Mouse (Mus musculus): ENCODE results near the gene Inpp5d.

Inpp5d gene

DNA sequence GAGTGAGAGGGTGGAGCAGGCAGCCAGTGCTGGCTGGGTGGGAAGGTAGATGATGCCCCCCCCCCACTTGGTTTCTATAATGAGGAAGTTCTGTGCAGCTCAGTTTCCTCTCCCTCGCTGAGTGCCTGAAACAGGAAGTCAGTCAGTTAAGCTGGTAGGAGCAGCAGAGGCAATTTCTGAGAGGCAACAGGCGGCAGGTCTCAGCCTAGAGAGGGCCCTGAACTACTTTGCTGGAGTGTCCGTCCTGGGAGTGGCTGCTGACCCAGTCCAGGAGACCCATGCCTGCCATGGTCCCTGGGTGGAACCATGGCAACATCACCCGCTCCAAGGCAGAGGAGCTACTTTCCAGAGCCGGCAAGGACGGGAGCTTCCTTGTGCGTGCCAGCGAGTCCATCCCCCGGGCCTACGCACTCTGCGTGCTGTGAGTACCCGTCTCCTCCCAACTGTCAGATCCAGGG, at the start of gene Inpp5d:
TSS of gene Inpp5d (plus strand) at position 102 of the 458 bp plus-strand sequence.
- peak; percentile 88 for DNase-seq (ENCODE audit: low read depth)

DNA sequence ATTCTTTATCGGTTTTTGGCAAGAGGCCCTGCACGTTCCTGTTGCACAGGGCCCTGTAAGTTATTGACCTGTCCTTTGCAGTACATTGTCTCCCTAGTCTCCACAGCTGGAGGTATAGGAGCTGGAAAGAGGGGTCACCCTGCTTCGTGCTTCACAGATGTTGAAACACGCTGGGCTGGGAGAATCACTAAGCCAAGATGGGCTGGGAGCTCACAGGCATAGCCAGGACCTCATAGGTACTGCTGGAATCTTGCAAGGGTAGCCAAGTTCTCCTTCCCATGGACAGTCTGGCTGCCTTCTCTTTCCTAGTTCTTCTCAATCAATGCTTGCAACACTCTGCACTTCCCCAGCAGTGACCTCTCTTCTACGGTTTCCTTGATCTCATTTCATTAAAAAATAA, 46.9 kb upstream of the Inpp5d start:
- no peak for DNase-seq (ENCODE audit: low read depth)

DNA sequence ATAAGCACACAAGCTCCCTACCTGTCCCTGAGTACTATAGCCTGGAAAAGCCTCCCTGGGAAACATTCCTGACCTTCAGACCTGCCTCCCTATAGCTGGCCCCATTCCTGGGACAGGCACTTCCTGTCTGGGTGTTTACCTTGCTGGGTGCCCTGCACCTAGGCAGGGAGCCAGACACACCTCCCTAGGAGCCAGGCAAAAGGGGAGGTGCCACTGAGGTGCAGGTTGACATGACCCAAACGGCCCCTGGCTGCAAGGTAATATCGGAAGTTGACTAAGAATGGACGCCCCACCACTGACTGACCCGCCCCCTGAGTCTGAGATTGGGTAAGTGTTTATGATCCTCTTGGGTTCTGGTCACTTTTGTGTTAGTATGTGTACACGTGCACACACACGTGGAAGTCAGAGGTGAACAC, 46.3 kb upstream of the Inpp5d start, which contains the start of gene Ngef:
TSS of gene Ngef (minus strand) at position 71 of the 416 bp plus-strand sequence.
- no peak for DNase-seq (ENCODE audit: low read depth)

DNA sequence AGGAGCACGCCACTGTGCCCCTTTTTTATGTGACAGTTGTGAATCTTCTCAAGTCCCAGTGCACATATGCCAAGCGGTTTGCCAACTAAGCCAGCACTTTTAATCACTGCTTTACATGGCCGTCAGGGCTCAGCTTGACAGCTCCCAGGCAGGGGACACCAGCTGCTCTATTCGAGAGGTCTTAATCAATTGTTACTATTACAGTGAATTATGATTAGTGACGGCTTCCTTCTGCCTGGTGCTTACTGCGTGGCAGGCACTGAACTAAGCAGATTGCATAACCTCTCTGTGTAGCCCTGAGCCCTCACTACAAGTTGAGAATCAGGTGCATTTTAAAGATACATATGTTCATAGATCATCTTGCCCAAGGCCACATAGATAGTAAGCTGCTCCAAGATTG, 45.8 kb upstream of the Inpp5d start:
- no peak for DNase-seq (ENCODE audit: low read depth)

DNA sequence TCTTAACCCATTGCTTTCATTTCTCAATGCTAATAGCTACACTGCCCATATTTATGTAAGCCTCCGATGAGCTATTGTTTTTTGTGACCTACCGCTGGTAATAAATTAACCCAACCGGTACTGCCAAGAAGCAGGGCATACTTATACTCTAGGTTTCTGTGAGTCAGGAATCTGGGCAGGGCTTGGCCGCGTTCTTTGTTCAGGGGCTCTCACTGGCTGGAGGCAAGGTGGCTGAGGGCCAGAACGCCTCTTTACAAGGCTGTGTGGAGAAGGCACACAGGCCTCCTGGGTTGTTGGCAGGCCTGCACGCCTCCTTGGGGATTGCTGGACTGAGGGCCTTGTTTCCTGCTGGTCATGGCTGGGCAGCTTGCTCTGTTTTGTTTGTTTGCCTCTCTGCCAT, 45.3 kb upstream of the Inpp5d start:
- no peak for DNase-seq (ENCODE audit: low read depth)

DNA sequence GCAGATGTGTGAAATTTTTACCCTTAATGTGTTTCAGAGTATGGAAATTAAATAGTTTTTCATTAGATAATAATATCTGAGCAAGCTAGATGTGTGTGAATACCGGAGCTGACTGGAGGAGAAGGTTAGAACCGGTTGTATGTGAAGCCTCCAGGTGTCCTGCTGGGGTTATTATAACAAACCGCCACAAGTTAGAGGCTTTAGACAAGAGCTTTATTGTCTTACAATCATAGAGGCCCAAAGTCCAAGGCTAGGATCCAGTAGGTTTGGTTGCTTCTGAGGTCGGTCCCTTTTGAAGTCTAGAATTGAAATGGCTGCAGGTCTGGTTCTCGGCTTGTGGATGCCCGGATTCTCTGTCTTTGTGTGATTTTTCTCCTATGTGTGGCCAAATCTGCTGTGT, 41.1 kb upstream of the Inpp5d start:
- no peak for DNase-seq (ENCODE audit: low read depth)

DNA sequence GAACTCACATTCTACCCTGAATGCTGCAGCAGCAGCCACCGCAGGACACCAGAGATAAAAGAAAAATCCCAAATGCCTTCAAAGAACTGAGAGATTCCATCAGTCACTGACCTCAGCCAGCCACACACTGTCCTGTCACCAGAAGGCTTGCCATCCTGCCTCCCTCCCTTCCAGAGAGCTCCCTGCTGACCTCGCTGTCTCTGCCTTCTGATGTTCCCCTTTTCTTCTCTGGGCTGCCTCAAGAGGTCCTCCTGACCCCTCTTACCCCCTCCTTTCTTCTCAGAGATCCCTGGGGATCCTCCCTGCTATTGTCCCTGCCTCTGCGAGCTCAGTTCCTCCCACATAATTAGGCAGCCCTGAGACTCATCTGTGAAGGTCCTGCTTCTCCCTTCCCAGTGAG, 39.3 kb upstream of the Inpp5d start:
- no peak for DNase-seq (ENCODE audit: low read depth)

DNA sequence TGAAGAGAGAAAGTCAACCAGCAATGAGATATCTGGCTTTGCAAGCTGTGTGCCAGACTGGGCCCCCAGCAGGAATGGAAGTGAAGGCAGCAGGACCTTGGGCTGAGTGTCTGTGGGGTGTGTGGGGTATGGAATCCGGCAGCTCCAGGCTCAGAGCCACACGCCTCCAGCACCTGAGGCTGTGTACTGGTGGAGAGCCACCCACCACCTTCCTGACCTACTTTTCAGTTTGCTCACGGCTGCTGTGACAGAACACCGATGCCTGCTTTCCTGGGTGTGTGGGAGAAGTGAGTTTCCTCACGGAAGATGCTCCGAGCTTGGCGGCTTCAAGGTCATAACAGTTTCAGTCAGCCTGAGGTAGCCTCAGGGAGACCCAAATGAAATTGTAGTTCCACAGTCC, 30.9 kb upstream of the Inpp5d start:
- DNase-seq (ENCODE audit: low read depth) = no peak

DNA sequence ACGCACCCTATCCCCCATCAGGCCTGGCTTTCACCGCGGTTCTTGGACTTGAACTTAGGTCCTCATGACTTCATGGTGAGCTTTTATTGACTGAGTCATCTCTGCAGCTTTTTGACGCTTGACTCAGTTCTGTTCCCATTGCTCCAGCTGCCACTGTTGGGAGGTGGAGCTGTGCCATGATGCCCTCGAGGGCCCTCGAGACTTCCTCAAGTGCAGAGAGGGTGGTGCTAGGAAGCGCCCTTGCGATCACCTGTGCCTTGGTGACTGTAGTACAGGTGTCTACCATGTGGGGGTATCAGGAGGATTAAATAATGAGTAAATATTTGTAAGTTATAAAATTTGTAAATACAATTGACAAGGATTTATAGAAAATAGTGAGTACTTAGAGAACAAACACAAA, 30.1 kb upstream of the Inpp5d start:
- no peak for DNase-seq (ENCODE audit: low read depth)

DNA sequence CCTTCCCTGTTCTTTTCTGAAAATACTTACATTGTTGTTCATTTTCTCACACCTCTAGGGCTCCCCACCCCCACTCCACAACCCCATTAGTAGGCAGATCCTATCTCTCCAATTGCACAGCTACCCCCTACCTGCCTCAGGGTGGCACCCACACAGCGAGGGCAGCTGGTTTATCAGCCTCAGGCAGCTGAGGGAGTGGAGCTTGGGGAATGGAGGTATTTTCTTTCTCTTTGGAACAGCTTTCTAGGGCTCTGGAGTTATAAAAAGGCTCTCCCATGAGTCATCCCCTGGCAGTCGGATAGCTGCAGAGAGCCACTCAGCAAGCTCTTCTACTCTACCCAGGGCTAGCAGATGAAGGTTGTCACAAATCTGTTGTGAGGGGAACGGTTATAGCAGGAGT, 25.9 kb upstream of the Inpp5d start:
- no peak for DNase-seq (ENCODE audit: low read depth)

DNA sequence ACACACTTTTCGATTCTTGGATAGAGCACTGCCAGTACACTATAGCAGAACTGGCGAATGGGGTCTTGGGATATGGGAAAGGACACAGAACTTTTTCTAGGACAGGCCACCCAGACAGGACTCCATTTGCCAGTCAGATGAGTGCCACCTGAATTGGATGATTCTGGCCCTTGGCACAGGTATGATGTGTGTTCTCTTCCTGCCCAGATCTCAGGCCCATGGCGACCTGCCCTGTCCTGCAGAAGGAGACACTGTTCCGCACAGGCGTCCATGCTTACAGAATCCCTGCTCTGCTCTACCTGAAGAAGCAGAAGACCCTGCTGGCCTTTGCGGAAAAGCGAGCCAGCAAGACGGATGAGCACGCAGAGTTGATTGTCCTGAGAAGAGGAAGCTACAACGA, 25.4 kb upstream of the Inpp5d start:
- DNase-seq (ENCODE audit: low read depth) = no peak

DNA sequence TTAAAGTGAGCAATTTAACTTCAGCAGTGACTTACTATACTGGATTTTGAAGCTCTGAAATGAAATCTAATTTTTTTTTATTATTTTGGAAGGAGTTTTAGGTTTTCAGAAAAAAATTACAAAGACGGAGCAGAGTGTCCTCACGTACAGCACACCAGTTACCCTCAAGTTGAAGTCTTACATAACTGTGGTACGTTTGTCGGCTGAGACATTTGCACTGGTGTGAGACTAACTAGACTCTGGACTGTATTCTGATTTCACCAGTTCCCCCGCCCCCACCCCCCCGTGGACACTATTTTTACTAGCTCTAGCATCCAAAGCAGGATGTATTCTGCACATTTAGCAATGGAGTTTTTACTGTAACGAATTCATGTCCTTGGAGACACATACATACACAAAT, 19.6 kb upstream of the Inpp5d start:
- no peak for DNase-seq (ENCODE audit: low read depth)

DNA sequence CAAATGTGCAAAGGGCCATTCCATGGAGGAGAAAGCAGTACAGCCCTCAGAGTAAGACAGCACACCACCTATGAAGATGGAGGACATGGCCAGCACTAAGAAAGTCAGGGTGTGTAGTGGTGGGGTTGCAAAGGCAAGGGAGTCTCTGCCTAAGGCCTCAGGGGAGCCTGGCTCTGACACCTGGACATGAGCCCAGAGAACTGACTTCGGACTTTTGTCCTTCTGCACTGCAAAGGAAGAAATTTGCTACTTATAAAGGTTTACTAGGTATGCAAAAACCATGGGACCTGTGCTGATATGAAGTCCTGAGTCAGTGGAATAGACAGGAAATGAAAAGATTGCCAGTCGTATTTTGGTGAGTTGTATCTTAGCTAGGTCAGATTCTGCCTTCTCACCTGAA, 18.3 kb upstream of the Inpp5d start:
- DNase-seq (ENCODE audit: low read depth) = no peak

DNA sequence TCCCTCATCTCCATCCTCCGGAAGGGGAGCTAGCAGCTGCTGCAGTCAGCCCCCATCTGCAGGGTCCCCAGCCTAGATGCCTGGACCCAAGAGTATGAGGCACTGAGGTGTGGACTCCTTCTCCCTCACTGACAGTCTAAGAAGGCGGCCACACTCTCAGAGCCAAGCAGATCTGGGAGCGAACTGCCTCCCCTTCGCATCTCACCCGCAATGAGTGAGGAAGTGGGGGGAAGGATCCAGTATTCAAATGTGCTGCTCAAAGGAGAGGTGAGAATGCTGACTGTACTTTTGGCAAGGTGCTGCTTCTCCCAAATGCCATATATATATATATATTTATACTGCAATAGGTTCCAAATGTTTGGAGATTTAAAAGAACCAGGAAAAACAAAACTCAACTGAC, 16.7 kb upstream of the Inpp5d start:
- DNase-seq (ENCODE audit: low read depth) = no peak

DNA sequence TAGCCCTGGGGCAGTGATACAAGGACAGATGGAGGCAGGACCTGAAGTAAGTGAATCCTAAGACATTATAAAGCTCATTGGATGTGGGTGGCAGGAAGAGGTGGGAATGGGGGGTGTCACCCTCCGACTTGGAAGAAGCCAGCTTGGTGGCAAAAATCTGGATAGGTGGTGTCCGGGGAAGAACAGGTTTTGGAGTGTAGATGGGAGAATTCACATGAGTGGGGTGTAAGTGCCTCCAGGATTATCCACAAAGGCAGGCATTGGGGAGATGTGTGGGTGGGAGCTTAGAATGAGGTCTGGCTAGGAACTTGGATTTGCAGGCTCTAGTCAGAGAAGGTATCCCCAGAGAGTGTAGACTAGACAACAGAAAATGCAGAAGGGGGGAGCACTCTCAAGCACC, 14.8 kb upstream of the Inpp5d start:
- DNase-seq (ENCODE audit: low read depth) = no peak

DNA sequence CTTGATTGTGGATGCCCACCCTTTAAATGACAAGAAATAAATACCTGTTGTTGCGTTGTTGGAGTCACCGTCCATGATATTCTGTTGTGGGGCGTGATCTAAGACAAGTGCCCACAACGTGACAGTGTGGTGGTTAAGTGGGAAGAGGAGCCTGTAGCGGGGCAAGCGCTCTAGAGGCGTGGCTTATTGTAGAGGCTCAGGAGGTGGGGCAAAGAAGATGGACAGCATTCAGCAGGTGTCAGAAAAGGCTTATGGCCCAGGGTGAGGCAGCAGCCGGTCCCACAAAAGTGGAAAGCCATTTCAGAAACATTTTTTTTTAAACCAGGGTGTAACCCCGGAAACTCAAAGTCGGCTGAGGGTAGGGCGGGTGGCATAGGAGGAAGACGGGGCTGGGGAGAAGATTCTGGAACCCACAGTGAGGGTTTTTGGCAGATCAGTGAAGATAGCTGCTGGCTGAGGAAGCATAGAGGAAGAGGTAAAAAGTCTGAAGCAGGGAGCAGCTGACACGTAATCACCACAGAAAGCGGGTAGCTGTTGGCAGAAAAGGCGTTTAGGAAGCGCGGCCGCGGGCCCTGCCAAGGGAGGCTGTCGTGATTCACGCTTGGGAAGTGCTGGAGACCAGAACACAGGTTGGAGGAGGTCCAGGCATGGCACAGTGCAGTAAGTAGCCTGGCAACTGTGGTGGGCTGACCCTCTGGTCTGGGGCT, 12.6 kb upstream of the Inpp5d start:
- DNase-seq (ENCODE audit: low read depth) = peak; percentile 87

DNA sequence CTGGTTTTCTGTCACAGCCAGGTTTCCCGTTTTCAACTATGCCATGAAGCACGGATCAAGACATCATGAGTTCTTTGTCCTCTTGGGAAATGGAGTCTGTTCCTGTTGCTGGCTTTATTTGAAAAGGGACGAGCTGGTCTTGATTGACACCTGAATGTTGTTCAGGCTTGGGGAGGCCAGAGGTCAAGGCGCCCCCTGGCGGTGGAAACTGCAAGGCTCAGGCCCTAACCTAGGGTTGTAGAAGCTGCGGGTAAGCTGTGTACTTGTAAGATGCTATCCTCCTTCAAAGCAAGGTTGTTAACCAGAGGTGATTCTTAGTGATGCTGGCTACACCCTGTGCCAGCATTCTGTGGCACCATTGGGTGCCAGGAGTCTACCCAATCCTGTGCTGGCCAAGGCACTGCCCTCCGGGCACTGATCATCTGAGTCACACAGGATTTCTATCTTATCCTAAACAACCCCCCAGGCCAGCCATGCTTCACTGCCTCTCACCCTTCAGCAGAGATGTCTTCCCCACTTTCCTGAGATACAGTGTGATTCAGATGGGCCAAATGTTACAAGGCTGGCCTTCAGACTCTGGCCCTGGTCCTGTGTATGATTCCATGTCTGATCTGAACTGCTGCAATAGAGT, 11.6 kb upstream of the Inpp5d start:
- DNase-seq (ENCODE audit: low read depth) = peak; percentile 88

DNA sequence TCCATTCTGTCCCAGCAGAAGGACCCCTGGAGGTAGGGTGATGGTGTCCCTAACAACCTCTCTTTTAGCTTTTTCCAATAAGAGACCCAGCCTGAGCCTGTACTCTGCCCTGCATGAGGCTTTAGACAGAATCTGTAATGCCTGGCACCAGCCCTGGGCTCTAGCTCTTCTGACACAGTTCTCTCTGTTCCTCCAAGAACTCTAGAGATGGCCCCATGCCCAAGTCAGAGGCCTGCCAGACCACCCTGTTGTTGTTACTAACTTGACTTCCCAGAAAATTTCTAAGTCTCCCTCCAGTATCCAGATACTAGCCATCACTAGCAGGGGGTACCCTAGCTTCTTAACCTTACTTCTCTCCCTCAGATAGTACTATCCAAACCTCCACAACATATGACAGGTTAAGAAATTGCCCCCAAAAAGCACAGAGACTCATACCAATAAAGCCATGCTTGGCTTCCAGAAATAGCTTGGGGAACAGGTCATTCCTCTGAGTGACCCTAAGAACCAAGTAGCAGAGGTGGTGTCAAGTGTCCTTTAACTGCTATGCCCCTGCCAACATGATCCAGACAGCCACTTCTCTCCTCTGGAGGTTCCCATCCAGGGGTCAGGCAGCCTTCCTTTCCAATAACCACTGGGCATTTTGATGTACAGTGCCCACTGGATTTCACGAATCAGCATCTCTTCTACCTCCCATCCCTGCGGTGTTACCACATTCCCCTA, 5.4 kb upstream of the Inpp5d start:
- no peak for DNase-seq (ENCODE audit: low read depth)

DNA sequence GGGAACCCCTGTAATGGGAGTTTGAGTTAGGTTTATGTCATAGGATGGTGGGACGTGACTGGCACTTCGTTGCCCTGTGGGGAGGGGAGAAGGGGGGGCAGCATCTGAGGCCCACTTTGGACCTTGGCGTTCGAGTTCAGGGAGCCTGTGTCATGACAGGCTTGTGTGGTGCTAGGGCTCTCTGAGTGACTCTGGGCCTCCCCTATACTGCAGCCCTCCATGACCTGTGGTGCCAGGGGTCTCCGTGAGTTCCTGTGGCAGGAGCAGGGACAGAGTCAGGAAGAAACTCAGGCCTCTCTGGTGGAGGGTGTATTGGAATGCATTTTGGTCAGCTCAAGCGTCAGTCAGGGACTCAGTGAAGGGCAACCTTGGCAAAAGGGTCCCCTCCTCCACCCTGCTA, 581 bp downstream of the Inpp5d start:
- no peak for DNase-seq (ENCODE audit: low read depth)

DNA sequence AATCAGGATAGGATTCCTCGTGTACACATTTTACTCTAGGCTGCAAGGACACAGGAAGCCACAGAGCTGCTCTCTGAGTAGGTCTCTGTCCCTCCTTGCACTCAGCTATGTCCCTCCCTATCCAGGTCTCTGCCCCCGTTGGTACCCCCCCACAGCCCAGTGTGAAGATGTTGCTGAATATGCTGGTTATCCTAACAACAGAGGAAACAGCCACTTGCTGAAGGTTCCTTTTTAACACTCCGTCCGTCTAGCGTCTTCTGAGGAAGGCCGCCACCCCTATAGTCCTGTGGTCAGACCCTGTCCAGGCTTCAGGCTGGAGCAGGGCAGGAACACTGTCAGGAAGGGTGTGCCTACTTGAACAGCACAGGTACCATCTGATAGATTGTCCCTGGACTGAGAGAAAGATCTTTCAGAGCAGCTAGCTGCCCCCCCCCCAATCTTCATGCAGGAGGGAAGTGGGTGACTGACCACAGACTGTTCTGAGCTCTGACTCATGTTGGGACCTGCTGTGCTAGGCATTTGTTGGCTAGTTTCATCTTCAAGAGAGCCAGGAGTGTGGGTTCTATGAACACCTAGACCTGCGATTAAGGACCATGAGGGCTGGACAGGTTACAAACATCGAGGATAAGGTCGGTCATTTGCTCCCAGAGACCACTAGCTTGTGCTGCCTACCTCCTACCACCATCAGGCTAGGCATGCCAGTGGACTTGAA, 1.2 kb downstream of the Inpp5d start:
- peak; percentile 86 for DNase-seq (ENCODE audit: low read depth)

DNA sequence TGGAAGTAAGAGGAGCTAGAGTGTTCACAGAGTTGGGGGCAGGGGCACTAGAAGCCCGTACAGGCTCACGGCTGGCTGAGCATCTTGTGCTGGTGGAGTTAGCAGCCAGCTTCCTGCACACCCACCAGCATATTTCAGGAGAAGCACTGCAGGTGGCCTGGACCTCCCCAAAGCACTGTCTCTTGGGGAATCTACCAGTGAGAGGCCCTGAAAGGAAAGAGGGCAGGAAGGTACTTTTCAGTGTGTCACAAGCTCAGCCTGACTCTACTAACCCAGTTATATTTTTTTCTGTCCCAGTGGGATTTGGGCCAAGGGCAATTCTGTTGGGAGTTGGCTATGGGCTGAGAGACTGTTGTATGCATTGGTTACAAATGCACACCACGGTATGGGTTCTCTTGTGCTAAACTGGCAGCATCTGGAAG, 1.8 kb downstream of the Inpp5d start:
- no peak for DNase-seq (ENCODE audit: low read depth)

DNA sequence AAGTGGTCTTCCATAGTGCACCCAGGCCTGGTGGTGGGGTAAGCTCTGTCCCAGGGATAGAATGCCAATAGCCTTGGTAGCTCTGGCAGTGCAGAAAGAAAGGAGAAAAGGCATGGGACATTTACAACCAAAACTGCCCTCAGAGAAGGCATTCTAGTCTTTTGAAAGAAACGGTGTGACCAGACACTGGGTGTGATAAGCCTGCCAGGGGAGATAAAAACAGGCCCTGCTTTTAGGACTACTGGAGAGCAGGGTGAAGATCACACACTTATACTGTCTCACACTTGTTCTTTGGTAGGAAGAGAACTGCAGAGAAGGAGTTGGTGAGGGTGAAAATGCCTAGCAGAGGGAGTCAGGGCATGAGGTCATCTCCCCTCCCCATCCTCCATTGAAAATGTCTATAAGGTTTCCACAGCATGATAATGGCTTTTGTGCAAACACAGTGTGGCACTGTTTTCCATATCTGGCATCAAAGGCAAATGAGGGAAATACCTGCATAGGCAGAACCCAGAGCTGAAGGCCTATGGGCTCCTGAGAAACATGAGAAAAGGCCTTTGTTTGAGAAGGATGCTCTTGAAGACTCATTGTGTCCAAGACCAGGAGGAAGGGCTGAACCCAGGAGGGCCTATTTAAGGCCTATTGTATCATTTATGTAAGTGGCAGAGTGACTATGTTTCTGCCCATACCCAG, 4.0 kb downstream of the Inpp5d start:
- no peak for DNase-seq (ENCODE audit: low read depth)
